Mouse (Mus musculus): ENCODE results near the gene Armc7.

GRCm38 (mm10) chr11:115435596-115436337, 39.7 kb upstream of the Armc7 start:
- TF ChIP-seq POLR2A (IDR thresholded peaks at IDR 0.05; ENCODE audit: insufficient read length, low read depth) (no peak), CEBPB (IDR thresholded peaks at IDR 0.05; ENCODE audit: insufficient read depth, poor library complexity, severe bottlenecking) (no peak), TCF12 (IDR thresholded peaks at IDR 0.05; ENCODE audit: insufficient read depth, poor library complexity, severe bottlenecking) (no peak), E2F4 (IDR thresholded peaks at IDR 0.05; ENCODE audit: insufficient read depth) (no peak), POLR2AphosphoS2 (IDR thresholded peaks at IDR 0.05; ENCODE audit: insufficient read length, low read depth) (no peak), MYOG (IDR thresholded peaks at IDR 0.05; ENCODE audit: control insufficient read depth in 1 of 3, insufficient read depth in 1 of 3, insufficient read length in 2 of 3, low read depth in 2 of 3) (no peak), MAX (IDR thresholded peaks at IDR 0.05; ENCODE audit: low read depth) (no peak), USF1 (IDR thresholded peaks at IDR 0.05; ENCODE audit: low read depth) (no peak)

Measured in myocyte (in vitro differentiated cells).